Mouse (Mus musculus) T-helper 17 cell (primary cell): ENCODE measurements at regions not wholly inside any gene's neighbourhood (a gene's known extent, or its start where the extent isn't known, plus 50 kb on each side); places are given as distances from the start of the nearest gene placed in this dataset.

Experiments
- in situ Hi-C, 2 experiments: fragments of 300-600 bp; cut with MboI, MseI; formaldehyde crosslinking; loops; 1 replicate in 1 of 2; 2 replicates in 1 of 2; pipeline ENCODE4 v1.15.1; 2025; ENCODE audit warnings: high pct_unique_total_duplicates in 2 of 2

DNA sequence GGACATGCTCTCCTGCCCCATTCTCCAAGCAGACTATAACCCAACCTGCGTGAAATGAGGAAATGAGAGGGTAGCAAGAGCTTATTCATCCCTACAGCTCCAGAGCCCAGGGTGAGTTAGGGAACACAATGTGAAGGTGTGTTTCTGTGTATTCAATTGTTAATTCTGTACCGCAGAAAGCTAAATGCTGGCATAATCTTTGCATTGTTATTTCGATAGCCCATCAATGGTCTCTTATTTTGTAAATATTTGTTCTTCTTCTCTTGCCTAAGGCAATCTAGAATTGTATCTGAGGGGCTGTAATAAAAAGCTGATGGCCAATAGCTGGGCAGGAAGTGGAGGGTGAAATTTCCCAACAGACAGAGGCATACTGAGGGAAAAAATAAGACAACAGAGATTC is 247.6 kb upstream of the Wscd1 start:
- in situ Hi-C loops: no loop called here

DNA sequence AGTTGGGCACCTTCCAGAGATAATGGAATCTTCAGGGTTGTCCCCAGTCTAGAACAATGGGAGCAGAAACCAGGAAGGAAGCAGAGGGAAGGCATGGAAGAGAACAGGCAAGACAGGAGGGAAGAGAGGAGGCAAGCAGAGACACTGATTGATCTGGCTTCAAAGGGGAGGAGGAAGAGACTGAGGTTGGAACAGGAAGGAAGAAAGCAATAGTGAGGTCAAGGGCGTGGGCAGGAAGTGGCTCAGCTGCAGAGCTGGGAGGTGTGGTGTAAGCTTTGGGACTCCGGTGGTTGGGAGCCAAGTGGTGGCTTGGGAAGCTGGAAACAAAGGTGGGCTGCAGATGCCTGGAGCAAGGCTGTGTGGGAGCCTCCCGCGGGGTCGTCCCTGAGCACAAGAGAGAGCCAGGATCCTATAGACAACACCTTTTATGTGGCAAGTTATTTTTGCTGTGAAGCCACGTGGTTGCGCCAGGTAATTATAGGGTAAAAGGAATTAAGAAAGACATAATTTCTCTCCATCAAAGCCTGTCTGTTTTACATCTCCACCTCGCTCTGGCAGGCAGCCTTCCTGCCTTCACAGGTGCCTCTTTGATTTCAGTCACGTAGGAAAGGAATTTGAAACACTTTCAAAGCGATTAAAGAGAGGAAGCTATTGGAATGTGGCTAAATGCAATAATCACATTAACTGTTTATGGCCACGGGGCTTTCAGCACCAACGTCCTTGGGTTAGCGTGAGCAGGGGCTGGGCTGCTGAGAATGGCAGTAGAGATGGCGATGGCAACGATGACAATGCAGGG is 237.3 kb upstream of the Wscd1 start:
- in situ Hi-C loops: loop anchor here in 1 of 2 experiments (10.0 kb wide), 1 partner anchor 178 kb away; no protein-coding TSS in a partner anchor

DNA sequence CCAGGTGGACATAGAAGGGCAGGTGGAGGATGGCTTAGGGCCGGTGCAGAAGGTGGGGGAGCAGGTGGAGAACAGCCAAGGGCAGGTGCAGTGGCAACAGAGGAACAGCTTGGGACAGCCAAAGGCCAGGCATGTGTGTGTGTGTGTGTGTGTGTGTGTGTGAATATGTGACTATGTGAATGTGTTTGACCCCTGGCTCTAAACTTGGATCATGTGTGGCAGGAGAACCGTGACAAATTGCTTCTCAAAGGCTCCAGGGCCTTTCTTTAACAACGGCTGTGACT is 236.7 kb upstream of the Wscd1 start:
- in situ Hi-C loops: loop anchor here in 1 of 2 experiments (10.0 kb wide), 1 partner anchor 178 kb away; no protein-coding TSS in a partner anchor

DNA sequence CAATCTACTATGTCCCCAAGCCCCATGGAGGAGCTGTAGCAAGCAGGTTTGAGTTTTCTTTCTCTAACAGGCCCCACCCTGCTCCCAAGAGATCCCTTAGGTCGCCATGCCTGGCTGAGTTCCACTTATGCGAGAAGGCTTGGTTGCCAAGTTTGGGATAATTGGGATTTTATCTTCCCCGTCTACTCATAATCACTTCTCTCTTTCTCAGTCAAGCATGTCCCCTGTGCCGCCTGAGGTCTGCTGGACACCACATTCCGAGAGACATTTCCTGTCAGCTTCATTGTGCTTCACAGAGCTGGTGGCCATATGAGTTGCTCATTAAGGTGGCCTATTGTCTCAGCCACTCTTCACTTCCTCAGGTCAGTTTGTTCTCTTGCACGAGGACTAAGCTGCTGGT is 234.5 kb upstream of the Wscd1 start:
- in situ Hi-C loops: loop anchor here in 1 of 2 experiments (10.0 kb wide), 1 partner anchor 180 kb away; no protein-coding TSS in a partner anchor

DNA sequence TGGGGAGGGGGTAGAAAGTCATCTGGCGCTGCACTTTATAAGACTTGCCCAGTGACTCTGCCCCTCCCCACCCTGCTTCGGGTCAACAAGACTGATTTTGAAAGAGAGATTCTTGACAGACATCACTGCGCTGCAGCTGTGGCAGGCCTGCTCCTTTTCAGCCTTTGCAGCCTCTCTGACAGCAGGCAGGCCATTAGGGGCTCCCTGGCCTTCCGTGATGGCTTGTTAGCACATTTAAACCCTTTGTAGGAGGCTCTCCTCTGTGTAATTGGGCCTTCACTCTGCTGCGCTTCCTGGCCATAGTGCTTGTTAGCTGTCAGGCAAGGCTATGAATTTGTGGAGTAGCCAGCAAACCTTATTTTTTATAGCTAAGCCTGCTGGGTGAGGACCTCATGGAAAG is 232.3 kb upstream of the Wscd1 start:
- in situ Hi-C loops: loop anchor here in 1 of 2 experiments (10.0 kb wide), 1 partner anchor 183 kb away; no protein-coding TSS in a partner anchor

DNA sequence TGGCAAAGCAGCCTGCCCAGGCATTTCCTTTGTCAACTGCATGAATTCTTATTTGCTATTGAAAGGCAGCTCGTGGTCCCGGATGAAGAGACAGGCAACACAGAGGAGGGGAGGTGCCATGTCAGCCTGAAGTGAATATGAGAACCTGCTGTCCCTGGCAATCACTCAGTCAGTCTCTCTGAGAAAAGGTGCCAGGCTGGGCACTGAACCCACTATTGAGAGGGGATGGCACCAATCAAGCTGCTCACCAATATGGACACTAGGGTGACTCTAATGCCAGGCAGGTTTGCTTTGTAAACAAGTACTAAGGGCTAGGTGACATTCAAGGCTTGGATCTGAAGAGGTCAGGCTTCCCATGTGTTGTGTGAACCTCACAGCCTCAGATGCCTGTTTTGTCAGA is 222.0 kb upstream of the Wscd1 start:
- in situ Hi-C loops: no loop called here

DNA sequence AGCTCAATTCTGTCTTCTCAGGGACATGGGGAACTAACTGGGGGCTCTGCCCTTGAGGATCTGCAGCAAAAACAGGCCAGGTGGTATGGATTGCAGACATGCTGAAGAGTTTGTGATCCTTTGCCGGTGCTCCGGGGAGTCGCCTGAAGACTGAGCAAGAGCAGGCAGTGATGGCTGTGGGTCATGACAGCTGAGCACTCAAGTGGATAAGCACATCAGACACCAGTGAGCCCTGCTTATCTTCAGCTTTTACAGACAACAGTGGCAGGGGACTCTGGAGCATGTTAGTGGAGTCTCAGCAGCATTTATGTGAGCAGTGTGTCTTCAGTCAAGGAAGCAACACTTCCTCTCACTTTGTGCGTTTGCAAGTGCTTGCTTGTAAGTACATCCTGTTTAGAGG is 221.1 kb upstream of the Wscd1 start:
- in situ Hi-C loops: no loop called here

DNA sequence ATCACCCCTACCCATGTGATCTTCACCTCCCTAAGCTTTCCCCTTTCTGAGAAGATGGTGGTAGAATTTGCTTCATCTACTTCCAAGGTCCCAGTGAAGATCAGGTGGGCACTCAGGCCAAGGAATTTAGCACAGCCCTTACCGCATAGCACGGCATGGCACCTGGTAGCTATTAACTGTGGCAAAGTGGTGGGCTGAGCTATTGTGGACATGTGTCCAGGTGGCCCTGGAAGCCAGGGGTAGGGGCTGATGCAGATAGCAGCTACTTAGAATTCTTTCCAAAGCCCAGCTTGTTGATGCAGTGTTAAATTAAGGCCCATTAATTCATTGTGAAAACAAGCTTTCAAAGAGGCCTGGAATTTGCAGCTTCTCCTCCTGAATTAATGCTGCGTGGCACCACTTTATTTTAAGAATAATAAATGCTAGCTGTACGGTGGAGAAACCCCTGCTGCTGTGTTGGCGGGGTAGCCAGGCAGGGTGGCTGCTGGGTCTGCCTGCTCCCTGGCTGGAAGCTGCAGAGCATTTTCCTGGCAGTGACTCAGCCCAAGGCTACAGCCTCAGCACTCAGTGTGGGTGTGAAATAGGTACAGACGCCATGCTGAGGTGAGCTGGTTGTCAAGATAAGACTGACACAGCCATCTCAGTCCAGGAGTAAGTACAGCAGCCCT is 208.4 kb upstream of the Wscd1 start:
- in situ Hi-C loops: no loop called here

DNA sequence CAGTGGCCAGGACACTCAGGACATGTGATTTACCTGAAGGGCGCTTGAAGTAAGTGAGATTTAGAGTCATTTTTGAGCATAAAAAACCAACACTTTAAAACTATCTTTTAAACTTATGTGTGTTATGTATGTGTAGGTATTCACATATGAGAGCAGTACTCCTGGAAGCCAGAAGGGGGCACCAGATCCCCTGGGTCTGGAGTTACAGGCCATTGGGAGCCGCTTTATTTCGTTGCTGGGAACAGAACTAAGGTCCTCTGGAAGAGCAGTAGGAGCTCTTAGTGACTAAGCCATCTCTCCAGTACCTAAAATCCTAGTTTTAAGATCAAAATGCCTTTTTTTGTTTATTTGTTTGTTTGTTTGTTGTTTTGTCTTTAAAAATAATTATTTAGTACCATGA is 192.3 kb upstream of the Wscd1 start:
- in situ Hi-C loops: no loop called here

DNA sequence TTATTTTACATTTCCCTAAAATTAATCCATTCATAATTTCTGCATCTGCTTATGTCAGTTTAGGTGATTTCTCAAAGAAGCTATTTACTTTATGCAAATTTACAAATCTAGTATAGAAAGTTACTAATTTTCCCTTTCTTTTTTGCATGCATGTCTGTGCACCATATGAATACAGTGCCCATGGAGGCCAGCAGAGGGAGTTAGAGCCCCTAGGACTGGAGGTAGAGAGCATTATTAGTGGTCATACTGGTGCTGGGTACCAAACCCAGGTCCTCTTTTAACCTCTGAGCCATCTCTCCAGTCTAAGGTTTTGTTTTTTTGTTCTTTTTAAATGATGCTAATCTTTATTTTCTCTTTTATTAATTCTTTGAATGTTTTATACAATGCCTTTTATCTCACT is 184.9 kb upstream of the Wscd1 start:
- in situ Hi-C loops: no loop called here

DNA sequence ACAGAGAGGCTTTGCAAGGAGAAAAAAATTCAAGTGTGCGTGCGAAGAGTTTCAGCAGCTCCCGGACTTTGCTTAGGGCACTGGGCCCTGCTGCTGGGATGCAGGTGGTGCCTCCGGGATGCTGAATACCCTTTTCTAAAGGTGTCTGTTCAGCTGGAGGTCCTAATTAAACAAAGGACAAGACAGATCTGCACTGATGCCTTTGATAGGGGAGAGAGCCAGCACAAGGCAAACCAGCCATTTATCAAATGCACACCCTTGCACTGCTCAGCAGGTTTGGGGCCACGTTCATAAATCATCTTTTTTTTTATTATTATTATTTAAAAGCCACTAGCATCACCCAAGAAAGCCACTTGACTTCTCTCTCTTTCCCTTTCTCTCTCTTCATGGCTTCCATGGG is 172.9 kb upstream of the Wscd1 start:
- in situ Hi-C loops: no loop called here

DNA sequence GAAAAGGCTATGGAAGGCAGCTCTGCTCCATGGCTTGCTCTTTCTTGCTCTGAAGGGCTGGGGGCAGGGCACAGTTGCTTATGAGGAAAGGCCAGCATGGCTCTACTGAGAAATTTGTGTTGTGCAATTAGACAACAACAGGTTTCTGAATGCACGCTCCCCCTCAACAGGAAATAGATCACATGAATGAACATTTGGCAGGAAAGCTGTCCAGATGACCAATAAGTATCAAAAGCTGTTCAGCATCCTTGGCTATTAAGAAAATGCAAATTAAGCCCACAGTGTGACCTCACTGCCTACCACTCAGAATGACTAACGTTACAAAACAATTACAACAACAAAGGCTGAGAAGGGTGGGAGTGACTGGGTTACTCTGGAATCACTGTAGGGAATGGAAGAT is 167.9 kb upstream of the Wscd1 start:
- in situ Hi-C loops: no loop called here

DNA sequence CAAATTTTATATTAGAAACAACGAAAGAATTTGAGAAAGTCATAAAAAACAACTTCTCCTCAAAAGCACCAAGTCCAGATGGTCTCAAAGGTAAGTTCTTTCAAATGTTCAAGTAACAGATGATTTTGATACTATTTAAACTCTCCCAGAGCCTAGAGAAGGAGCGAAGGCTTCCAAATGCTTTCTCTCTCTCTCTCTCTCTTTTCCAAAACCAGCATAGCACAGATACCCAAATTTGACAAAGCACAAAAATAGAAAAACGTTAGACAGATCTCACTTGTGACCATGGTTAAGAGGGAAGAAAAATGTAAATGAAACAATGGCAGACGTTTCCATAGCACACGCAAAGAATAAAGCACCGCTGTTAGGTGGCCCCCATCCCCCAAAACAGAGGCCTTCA is 158.7 kb upstream of the Wscd1 start:
- in situ Hi-C loops: no loop called here

DNA sequence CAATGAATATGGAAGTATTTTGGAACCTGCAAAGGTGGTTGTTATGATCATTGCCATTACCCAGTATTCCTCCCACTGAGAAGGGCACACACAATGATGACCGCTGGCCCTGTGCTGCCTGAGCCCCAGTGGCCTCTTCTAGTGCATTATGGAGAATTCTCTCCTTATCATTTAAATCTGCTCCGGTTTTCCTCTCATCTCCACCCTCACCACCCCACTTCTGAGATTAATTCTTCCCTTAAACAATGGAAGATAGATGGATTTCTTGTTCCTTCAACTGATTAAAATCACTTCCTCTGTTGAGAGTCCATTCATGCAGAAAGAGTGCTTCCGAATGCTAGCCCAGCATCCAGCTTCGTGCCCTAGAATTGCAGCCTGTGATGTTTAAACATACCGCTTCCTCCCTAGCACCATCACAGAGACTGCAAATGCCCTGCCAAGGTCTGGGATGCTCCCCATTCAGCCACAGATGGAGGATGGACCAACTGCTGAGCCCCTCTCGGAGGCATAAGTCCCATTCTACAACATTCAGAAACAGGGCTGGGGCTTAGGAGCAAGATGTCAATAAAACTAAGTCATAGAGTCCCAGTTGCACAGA is 155.4 kb upstream of the Wscd1 start:
- in situ Hi-C loops: no loop called here

DNA sequence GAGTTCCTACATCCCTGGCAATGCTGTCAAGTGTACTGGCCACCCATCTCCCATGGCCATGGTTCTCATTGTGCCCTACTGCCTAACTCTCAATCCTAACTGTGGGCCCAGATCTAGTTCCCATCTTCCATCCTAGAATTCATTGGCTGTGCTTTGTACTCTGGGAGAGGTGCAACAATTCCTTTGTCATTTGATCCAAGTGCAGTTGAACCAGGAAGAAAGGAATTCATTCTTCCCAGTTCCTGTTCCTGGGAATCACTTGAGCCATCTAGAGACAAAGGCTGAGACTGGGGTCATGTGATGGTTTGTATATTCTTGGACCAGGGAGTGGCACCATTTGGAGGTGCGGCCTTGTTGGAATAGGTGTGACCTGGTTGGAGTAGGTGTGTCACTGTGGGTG is 152.0 kb upstream of the Wscd1 start:
- in situ Hi-C loops: no loop called here

DNA sequence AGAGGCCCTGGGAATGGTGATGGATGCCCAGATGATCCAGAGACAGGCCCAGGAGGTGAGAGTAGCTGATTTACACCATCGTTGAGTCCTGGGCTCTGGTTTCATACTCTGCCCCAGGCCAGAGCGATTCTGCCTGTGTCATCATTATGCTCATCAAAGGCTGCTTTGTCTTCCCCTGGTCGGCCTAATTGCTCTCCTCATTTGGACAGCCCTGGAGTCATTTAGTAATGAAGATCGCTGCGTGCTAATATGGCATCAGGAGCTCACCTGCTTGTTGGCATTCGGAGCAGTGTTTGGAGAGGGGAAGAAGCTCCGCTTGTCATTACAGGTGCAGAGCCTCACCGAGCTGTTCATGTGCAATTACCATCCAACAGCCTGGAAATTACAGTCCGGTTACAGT is 138.9 kb upstream of the Wscd1 start:
- in situ Hi-C loops: loop anchor here in 1 of 2 experiments (5.0 kb wide), 1 partner anchor 97 kb away; no protein-coding TSS in a partner anchor

DNA sequence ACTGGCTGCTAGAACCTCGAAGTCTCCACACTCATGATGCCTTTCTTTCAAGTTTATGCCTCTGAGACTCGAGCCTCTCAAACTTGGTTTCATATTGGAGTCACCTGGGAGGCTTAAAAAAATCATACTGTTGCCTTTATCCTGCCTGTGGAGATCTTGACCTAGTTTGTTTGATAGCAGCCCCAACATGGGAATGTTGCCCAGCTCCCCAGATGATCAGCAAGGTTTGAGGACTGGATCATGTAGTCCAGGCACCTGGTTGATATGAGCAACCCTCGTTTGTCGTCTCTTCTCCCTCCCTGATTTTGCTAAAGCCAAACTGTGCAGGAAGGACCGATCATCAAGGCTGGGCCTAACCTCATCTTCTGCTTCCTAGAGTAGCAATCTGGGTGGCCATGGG is 134.2 kb upstream of the Wscd1 start:
- in situ Hi-C loops: no loop called here

DNA sequence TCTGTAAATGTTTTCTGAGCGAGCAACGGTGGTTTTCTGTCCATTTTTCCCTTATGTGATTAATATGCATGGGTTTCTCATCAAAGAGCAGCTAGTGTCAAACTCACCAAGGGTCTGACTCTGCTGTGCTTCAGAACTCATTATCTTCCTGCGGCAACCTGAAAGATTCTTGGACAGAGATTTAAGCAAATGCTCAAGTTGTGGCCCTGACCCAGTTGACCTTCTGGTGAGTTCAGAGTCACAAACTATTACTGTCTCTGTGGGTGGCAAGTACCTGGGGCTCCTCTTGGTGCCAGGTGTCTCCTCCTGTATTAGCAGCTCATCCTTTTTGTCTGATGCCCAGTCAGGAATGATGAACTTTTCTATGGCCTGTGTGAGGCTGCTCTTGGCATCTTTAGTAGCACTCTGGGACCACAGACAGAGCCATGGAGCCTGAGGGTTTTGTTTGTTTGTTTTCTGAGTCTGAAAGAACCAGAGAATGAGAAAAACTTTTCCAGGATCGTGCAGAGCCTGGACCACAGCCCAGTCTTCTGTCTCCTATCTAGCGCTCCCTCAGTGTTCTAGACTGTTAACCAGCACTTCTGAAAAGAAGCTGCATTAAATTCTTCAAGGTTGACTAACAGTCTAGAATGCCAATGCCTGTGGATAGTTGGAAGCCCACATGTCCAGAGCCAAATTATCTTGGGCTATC is 124.1 kb upstream of the Wscd1 start:
- in situ Hi-C loops: no loop called here

DNA sequence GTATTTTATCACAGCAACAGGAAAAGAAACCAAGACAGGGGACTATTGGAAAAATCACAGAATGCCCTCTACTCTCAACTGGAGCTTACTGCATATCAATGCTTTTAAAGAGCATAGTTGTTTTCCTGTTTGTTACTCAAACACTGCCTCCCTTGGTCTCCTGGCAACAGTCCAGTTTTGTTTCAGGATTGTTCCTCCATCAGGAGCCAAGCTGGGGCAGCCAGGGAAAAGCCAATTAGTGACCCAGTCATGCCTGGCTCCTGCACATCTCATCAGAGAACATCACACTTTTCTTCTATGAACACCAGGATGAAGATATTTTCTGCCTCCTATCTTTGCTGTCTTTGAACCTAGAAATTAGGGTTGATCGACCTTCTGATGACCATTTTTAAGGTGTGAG is 113.6 kb upstream of the Wscd1 start:
- in situ Hi-C loops: no loop called here

DNA sequence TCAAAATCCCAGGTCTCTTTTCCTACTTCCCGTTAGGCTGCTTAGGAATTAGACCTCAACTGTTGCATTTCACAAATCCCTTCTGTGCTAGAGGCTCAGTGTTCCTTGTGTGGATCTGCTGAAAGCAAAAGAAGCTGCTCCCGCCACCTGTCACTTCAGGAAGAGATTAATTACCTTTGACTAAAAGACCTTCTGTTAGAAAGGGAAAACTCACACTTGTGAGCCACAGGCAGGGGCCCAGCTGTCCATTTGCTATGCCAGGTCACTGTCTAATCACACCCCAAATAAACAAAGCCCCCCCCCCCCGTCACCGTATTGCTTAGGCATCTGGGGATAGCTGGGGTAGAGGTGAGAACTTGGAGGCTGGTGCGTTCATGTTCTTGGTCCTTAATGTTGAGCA is 112.9 kb upstream of the Wscd1 start:
- in situ Hi-C loops: no loop called here

DNA sequence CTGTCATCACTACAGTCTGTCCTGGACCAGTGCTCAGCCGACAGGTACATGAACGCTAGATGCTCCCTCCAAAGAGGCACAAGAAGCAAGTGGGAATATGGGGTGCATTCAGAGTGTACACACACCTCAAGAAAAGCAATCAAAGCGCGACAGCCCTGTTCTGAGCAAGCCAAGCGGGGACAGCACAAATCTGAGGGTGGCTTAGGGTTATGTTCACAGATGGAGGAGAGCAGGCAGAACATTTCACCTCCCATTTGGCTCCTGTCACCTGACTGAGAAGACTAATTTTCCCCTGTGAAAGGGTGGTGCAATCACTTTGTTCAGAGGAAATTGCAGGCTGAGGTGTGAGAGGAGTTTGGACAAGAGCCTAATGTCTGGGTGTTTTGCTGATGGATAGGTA is 106.8 kb upstream of the Wscd1 start:
- in situ Hi-C loops: no loop called here

DNA sequence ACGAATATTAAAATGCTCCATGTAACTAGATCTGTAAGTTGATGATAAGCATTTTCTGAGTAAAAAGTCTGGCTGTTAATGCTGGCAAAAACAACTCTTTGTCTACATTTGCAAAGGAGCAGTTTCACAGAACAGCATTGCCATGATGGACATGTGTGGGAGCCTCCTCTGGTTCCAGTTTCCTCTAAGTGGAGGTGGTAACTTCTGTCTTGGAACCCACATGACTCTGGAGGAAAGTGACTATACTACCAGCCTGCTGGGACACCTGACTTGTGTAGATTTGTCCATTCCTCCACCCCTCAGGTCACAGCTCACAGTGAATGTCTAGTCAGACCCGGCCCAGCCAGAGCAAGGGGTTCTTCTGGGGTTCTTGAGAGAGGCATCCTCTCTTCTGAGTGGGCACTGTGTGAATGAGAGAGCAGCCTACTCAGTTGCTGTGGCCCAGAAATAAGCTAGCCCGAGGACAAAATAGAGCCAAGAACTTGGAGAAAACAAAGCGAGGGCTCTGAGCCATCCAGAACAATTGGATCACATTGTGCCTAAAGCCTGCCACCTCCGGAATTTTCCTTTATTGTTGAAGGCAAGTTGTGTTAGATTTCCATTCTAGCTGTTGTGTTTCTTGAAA is 97.9 kb upstream of the Wscd1 start:
- in situ Hi-C loops: no loop called here
